Mouse (Mus musculus) thymus, adult 2 months (tissue): Measurements from ENCODE around the gene Itpka. TPM values are rescaled to one million over a fixed set of nuclear protein-coding genes. Genes with fewer than 3 reads are reported as not detected.
A peak's percentile ranks its signal among the peaks of the same experiment; 100 is the strongest.

Source experiments
- DNase-seq: peaks from one replicate; pipeline ENCODE4 v3.0.0; 2021
- H3K27ac ChIP-seq: fragments of 200-500 bp; 2 replicates; pipeline ENCODE4 v1.5.1; 2012; ENCODE audit warnings: low read length, control low read depth; ENCODE audit not compliant: control insufficient read depth, insufficient read depth
- H3K27me3 ChIP-seq: fragments of 200-500 bp; 2 replicates; pipeline ENCODE4 v1.6.1; 2012; ENCODE audit warnings: mild to moderate bottlenecking, low read length, moderate library complexity, mixed read lengths; ENCODE audit not compliant: control insufficient read depth, insufficient read depth
- H3K36me3 ChIP-seq: fragments of 200-500 bp; 2 replicates; pipeline ENCODE4 v1.6.1; 2012; ENCODE audit warnings: mild to moderate bottlenecking, low read length, moderate library complexity; ENCODE audit not compliant: control insufficient read depth, insufficient read depth
- H3K4me1 ChIP-seq: fragments of 200-500 bp; replicated peaks from 2 replicates; pipeline ENCODE4 v1.6.1; 2012; ENCODE audit warnings: low read length; ENCODE audit not compliant: control insufficient read depth, insufficient read depth
- H3K4me3 ChIP-seq: fragments of 200-500 bp; 2 replicates; pipeline ENCODE4 v1.5.1; 2012; ENCODE audit warnings: mild to moderate bottlenecking, low read length, control low read depth, moderate library complexity; ENCODE audit not compliant: control insufficient read depth, insufficient read depth
- CTCF ChIP-seq: fragments of 200-500 bp; IDR thresholded peaks from 2 replicates; pipeline ENCODE4 v1.5.1; 2012; ENCODE audit warnings: mild to moderate bottlenecking, control low read depth, low read length, moderate library complexity, borderline replicate concordance; ENCODE audit not compliant: control insufficient read depth, poor library complexity, insufficient read depth; ENCODE audit errors: extremely low read depth
- POLR2A ChIP-seq: fragments of 200-500 bp; IDR thresholded peaks from 2 replicates; pipeline ENCODE4 v1.6.1; 2012; ENCODE audit warnings: mild to moderate bottlenecking, low read length, control low read depth, moderate library complexity; ENCODE audit not compliant: control insufficient read depth, poor library complexity, insufficient read depth; ENCODE audit errors: extremely low read depth
- WGBS: fragments of 180-500 bp; shearing (Covaris S2); methylation state at CpG from one replicate; pipeline ENCODE4 v1.1.7; 2018; 5-methylcytosine and 5-hydroxymethylcytosine counted together
- polyA plus RNA-seq: library from polyadenylated mRNA; depleted of rRNA; stranded (reverse); fragments of >200 nt; gene quantifications from 2 replicates; pipeline ENCODE4 v1.2.3, GENCODE M21; 2012

The Itpka gene
- polyA plus RNA-seq, 1 experiment = 4.8 TPM

DNA sequence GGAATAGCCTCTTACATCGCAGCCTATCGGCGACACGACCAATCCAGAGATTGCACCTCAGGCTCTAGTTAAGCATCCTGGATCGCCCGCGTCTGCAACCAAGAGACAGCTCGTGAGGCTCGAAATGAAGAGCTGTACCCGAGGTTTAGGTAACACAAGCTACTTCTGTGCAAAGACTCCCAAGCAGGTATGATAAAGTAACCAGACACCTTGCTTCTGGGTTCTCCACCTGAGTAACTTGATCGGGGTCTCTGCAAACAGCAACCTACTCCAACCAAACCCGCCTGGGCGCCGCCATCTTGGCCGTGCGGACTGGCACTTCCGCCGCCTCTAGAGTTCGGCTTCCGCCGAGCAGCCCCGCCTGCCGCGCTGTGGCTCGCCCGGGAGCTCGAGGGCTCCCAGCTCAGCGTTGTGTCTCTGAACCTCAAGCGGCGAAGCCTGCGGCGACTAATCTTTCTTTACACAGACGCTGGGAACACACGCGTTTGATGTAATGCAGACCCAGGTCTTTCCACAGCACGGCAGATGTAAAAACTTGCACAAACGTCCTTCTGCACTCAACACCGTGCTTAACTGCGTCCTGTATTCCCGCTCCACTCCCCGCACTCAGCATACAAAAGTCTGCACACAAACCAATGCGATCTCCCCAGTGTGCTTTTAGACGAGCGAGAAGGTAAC, 45.2 kb downstream of the Itpka start, which contains the start of gene Rpap1:
Gene Rpap1, minus strand, starts transcription at position 332 of the 678 bp plus-strand sequence.
- under 1% methylated on average over 44 of the region's 44 CpGs for WGBS
- no peaks in the 10 kb centered on the region for H3K27me3 ChIP-seq
- H3K4me3 ChIP-seq = peak within 1 kb of the TSS; percentile 57
- DNase-seq = peak; percentile 85
- H3K27ac ChIP-seq = no peak within 1 kb of the TSS; the same call in 1 of the 2 replicates
- TF ChIP-seq POLR2A (peak; percentile 88), CTCF (0 out of 2 replicates have a peak, but pooled peaks have one; percentile 39)
- no peaks in the 10 kb centered on the region; the same call in 1 of the 2 replicates for H3K4me1 ChIP-seq
- peaks cover 8% of the 10 kb centered on the region for H3K36me3 ChIP-seq

DNA sequence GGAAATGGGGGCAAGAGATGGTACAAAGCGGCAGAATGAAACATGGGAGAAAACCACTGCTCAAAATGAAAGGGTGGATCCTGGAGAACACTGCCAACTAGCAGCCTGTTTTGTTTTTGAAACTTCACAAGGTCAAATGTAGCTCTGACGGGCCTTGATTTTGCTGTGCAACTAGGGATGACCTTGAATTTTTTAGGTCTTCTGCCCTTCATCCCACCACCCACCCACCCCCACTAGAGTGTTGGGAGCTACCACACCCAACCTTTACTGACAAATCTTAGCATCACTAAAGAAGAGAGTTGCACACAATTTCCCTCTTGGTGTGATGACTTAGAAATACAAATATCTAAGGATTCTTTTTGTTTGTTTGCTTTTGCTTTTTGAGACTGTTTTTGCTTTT, 47.9 kb downstream of the Itpka start:
- 98% methylated on average over 2 of the region's 2 CpGs for WGBS

DNA sequence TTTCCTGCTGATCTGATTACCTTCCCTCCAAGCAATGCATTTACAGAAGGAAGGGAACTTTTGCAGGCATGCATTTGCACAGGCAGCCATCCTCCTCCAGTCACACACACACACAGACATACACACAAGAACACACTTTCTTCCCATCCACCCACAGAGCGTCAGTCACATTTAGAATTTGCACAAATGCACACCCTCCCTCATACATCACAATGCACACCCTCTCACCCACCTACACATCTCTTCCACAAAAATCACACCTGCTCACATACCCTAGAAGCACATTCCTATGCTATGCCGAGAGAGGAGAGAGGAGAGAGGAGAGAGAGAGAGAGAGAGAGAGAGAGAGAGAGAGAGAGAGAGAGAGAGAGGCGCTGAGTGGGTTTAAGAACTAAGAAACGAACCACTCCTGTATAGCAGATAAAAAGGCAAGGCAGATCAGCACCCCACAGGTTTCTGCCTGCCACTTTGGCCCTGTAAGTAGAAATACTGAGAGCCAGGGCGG, 55.2 kb downstream of the Itpka start, which contains the start of gene Tyro3:
Gene Tyro3, plus strand, starts transcription at position 455 of the 505 bp plus-strand sequence.
- H3K4me3 ChIP-seq = no peak within 1 kb of the TSS
- no peaks in the 10 kb centered on the region for H3K36me3 ChIP-seq
- DNase-seq = no peak
- TF ChIP-seq CTCF (no peak), POLR2A (no peak)
- H3K4me1 ChIP-seq = peaks cover 12% of the 10 kb centered on the region
- 75% methylated on average over 5 of the region's 5 CpGs for WGBS
- H3K27ac ChIP-seq = no peak within 1 kb of the TSS
- H3K27me3 ChIP-seq = peaks cover 22% of the 10 kb centered on the region

More for the DNA sequence above, 47.9 kb downstream of the Itpka start:
- Histone ChIP-seq H3K4me1 (no peaks in the 10 kb centered on the region; the same call in 1 of the 2 replicates), H3K4me3 (no peak overlapping the region), H3K27me3 (no peaks in the 10 kb centered on the region), H3K27ac (no peak overlapping the region), H3K36me3 (no peaks in the 10 kb centered on the region)
- no peak for DNase-seq
- TF ChIP-seq POLR2A (no peak), CTCF (no peak)

DNA sequence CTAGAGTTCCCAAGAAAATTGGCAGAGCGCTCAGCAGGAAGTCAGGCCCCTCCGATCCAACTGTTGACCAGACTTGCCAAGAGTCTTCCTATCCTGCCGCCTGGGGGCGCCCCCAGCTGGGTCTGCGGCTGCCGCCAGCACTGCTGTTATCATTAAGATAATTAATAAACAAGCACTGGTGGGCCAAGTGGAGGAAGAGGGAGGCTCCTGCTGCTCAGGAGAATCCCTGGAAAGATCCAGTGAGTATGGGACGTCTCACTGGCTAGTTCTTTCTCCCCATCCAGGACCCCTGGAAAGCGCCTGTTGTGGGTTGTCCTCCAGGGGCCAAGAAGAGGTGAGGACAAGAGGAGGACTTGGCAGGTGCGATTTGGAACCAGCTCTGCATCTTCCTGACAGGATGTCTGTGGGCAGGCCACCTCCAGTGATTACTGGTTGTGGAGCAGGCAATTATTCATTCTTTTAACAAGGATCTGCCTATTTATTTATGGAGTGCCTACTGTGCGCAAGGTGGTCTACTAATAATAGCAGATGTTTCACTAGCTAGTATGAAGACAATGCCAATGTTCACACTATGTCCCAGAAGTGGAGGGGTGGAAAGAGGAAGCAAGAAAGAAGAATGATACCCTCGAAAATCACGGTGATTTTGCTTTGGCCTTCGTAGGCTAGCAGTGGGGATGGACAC, 56.2 kb downstream of the Itpka start:
- no peaks in the 10 kb centered on the region for H3K36me3 ChIP-seq
- TF ChIP-seq POLR2A = no peak
- TF ChIP-seq CTCF = peak; percentile 62
- peak; percentile 37 for DNase-seq
- 13% methylated on average over 13 of the region's 13 CpGs for WGBS
- H3K27me3 ChIP-seq = peaks cover 22% of the 10 kb centered on the region
- no peak overlapping the region for H3K27ac ChIP-seq
- peaks cover 12% of the 10 kb centered on the region for H3K4me1 ChIP-seq
- no peak overlapping the region for H3K4me3 ChIP-seq

DNA sequence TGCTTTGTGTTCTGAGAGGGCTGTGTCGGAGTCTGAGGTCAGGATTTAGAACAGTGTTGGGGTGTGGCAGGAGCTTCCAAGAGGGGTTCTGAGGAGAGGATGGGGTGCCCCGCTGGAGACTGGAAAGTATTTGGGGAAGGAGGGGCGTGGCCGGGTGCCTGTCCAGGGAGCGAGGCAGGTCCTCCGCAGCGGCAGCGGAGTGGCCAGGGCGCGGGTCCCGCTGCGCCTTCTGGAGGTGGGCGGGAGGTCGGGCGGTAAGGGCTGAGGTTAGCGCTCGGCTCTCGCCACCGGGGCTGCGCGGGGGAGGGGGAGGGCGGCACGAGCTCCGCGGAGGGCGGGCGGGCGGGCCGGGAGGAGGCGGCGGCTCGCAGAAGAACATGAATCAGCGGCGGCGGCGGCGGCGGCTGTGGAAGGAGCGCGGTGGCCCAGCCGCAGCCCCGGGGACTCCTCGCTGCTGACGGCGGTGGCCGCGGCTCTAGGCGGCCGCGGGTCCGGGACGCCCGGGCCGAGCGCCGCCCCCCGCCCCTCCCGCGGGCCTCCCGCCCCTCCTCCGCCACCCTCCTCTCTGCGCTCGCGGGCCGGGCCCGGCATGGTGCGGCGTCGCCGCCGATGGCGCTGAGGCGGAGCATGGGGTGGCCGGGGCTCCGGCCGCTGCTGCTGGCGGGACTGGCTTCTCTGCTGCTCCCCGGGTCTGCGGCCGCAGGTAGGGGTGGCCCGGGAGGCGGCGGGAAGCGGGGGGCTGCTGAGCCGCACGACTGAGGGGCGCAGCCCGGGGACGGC, 57.2 kb downstream of the Itpka start:
- WGBS = under 1% methylated on average over 50 of the region's 89 CpGs
- Histone ChIP-seq H3K36me3 (no peaks in the 10 kb centered on the region), H3K4me3 (peak overlapping the region; percentile 83), H3K4me1 (peaks cover 12% of the 10 kb centered on the region), H3K27ac (no peak overlapping the region), H3K27me3 (peaks cover 22% of the 10 kb centered on the region)
- TF ChIP-seq POLR2A (no peak), CTCF (no peak)
- DNase-seq = peak; percentile 40
